Mouse (Mus musculus) layer of hippocampus, postnatal 36 days (tissue): ENCODE measurements around the gene Hspb7. TPM values are rescaled to one million over a fixed set of nuclear protein-coding genes. Genes with fewer than 3 reads are reported as not detected.

Experiments
- DNase-seq, 2 experiments: peaks; one replicate each; pipeline ENCODE4 v3.0.0; 2022
- total RNA-seq, 2 experiments: library from RNA; stranded (reverse); gene quantifications; 2 replicates each; pipeline ENCODE4 v1.2.3; 2021

Hspb7 gene
- total RNA-seq, 2 experiments from 2014 or later: not detected

DNA sequence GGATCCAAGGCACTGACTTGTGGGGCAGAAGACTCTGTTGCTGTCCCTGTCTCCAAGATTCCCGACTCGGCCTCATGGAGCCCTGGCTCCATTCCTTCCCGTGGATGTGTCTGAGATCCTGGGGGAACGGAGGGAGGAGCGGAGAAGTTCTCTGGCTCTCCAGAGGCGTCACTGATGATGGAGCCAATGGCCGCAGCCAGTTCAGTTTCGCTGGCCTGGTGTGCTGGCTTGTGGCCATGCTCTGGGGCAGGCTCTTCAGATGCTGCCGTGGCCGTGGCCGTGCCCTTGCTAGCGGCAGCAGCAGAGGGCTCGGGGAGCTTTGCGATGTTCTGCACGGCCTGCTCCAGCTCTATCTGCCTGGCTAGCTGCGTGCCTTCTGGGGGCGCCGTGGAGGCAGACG lies 53.9 kb downstream of the Hspb7 start:
- DNase-seq: no peak

Other genes starting within 250 kb of the Hspb7 start
- 1 to 10 TPM; 2.7 to 4.1 TPM for gene Rsg1, start 206.8 kb upstream of the Hspb7 start, total RNA-seq
- gene Arhgef19, start 181.3 kb upstream of the Hspb7 start, total RNA-seq: 10 to 100 TPM; 15.5 to 15.9 TPM
- 1 to 10 TPM; 1.3 to 1.7 TPM for gene Epha2, start 119.5 kb upstream of the Hspb7 start, total RNA-seq
- 1 to 10 TPM; 2.1 to 3.3 TPM for gene Fam131c, start 52.6 kb upstream of the Hspb7 start, total RNA-seq
- not detected for gene Clcnka, start 22.1 kb upstream of the Hspb7 start, total RNA-seq
- not detected for gene Clcnkb, start 4.8 kb upstream of the Hspb7 start, total RNA-seq
- 1 to 10 TPM; 4.7 to 5.1 TPM for gene Srarp, start 15.3 kb downstream of the Hspb7 start, total RNA-seq
- gene Zbtb17, start 23.9 kb downstream of the Hspb7 start, total RNA-seq: 10 to 100 TPM; 34.1 to 34.9 TPM
- gene Spen, start 117.8 kb downstream of the Hspb7 start, total RNA-seq: 10 to 100 TPM; 55.3 to 66.7 TPM
- gene Fblim1, start 185.3 kb downstream of the Hspb7 start, total RNA-seq: 1 to 10 TPM in 1 of 2 experiments, under 1 TPM in 1; 0.50 to 1.0 TPM
- under 1 TPM; 0.28 to 0.42 TPM for gene Tmem82, start 197.9 kb downstream of the Hspb7 start, total RNA-seq
- gene Slc25a34, start 203.0 kb downstream of the Hspb7 start, total RNA-seq: 1 to 10 TPM; 2.6 to 2.9 TPM
- gene Plekhm2, start 244.1 kb downstream of the Hspb7 start, total RNA-seq: 10 to 100 TPM; 67.4 to 81.7 TPM